Mouse (Mus musculus): ENCODE measurements around the gene Rap2c. TPM values are rescaled to one million over a fixed set of nuclear protein-coding genes. Genes with fewer than 3 reads are reported as not detected.

Gene Rap2c
- polyA plus RNA-seq, 1 experiment from 2014 or later, result 12.5 TPM

GRCm38 (mm10) chrX:50962955-50963354 lies 54.9 kb downstream of the Rap2c start:
- Histone ChIP-seq H3K27me3 (no peaks in the 10 kb centered on the region), H3K27ac (replicated peaks) (no peak overlapping the region), H3K4me2 (no peak overlapping the region), H3K36me3 (no peaks in the 10 kb centered on the region), H3K4me1 (replicated peaks) (no peaks in the 10 kb centered on the region), H3K9me3 (no peaks in the 10 kb centered on the region), H3K4me3 (no peak overlapping the region), H3K9ac (no peak overlapping the region)
- 82% methylated on average over 6 of the region's 6 CpGs for WGBS
- ATAC-seq (ENCODE audit: low FRiP score, low read depth), result no peak

Other genes with a start within 250 kb of the Rap2c start
- gene Stk26, start 177.0 kb downstream of the Rap2c start, polyA plus RNA-seq (2015; fragmentation: Nextera tagmentation; extraction: Ambion mirVana), result 0.62 and 0.67 TPM in 2 replicates
- gene Frmd7, start 75.3 kb downstream of the Rap2c start, polyA plus RNA-seq (2015; fragmentation: Nextera tagmentation; extraction: Ambion mirVana), result 0.26 and 0.30 TPM in 2 replicates
- 1.4 and 1.5 TPM in 2 replicates for gene Mbnl3, start 188.5 kb upstream of the Rap2c start, polyA plus RNA-seq (2015; fragmentation: Nextera tagmentation; extraction: Ambion mirVana)

All from hindbrain, embryonic 15.5 days (tissue).